Mouse (Mus musculus) midbrain, embryonic 15.5 days (tissue): Measurements from ENCODE around the gene Incenp. TPM values are rescaled to one million over a fixed set of nuclear protein-coding genes. Genes with fewer than 3 reads are reported as not detected.

Source experiments
- ATAC-seq: fragments of 200-750 bp; cut with Nextera tagmentation; replicated peaks from 2 replicates; pipeline ENCODE4 v1.8.0; 2017; ENCODE audit warnings: moderate TSS enrichment
- H3K27ac ChIP-seq: fragments of 300-500 bp; sonication (generic); 2 replicates; pipeline ENCODE4 v1.5.1; 2015; ENCODE audit warnings: mild to moderate bottlenecking, inconsistent platforms
- H3K27me3 ChIP-seq: fragments of 300-500 bp; sonication (generic); replicated peaks from 2 replicates; pipeline ENCODE4 v1.6.1; 2015; ENCODE audit warnings: inconsistent platforms
- H3K36me3 ChIP-seq: fragments of 300-500 bp; sonication (generic); replicated peaks from 2 replicates; pipeline ENCODE4 v1.6.1; 2015; ENCODE audit warnings: inconsistent platforms
- H3K4me1 ChIP-seq: fragments of 300-500 bp; sonication (generic); 2 replicates; pipeline ENCODE4 v1.6.1; 2015; ENCODE audit warnings: inconsistent platforms
- H3K4me2 ChIP-seq: fragments of 300-500 bp; sonication (generic); 2 replicates; pipeline ENCODE4 v1.6.1; 2015; ENCODE audit warnings: inconsistent platforms, mild to moderate bottlenecking, moderate library complexity
- H3K4me3 ChIP-seq: fragments of 300-500 bp; sonication (generic); 2 replicates; pipeline ENCODE4 v1.5.1; 2015; ENCODE audit warnings: mild to moderate bottlenecking, inconsistent platforms
- H3K9ac ChIP-seq: fragments of 300-500 bp; sonication (generic); 2 replicates; pipeline ENCODE4 v1.6.1; 2015; ENCODE audit warnings: mild to moderate bottlenecking, inconsistent platforms
- H3K9me3 ChIP-seq: fragments of 300-500 bp; sonication (generic); 2 replicates; pipeline ENCODE4 v1.6.1; 2016; ENCODE audit warnings: inconsistent platforms
- WGBS: fragments of 180-500 bp; shearing (Covaris S2); methylation state at CpG from one replicate; pipeline ENCODE4 v1.1.7; 2015; ENCODE audit warnings: mixed read lengths; 5-methylcytosine and 5-hydroxymethylcytosine counted together
- polyA plus RNA-seq: library from polyadenylated mRNA; unstranded; fragments of >200 nt; fragmentation: Nextera tagmentation; extraction: Ambion mirVana; gene quantifications from 2 replicates; pipeline ENCODE4 v1.2.1, GENCODE M21; 2015

The Incenp gene
- 29.6 and 30.2 TPM in 2 replicates for polyA plus RNA-seq

- Histone ChIP-seq H3K9me3 (no peaks in the 10 kb centered on the region), H3K4me1 (peaks cover 24% of the 10 kb centered on the region), H3K4me2 (peak within 1 kb of the TSS; percentile 79), H3K36me3 (0 out of 2 replicates have a peak, but pooled peaks cover 4% of the 10 kb centered on the region), H3K27me3 (no peaks in the 10 kb centered on the region), H3K27ac (peak within 1 kb of the TSS; percentile 88), H3K9ac (peak within 1 kb of the TSS; percentile 55), H3K4me3 (peak within 1 kb of the TSS; percentile 69)
- WGBS, result under 1% methylated on average over 58 of the region's 58 CpGs
- ATAC-seq, result peak; percentile 99
These were observed at the start of gene Incenp for GRCm38 (mm10) chr19:9899072-9899779. TSS of gene Incenp (minus strand) at chr19:9899551.

- no peak overlapping the region for H3K27ac ChIP-seq
- H3K27me3 ChIP-seq, result no peaks in the 10 kb centered on the region
- no peaks in the 10 kb centered on the region for H3K4me1 ChIP-seq
- ATAC-seq, result no peak
- H3K36me3 ChIP-seq, result no peaks in the 10 kb centered on the region
- H3K4me3 ChIP-seq, result no peak overlapping the region
- H3K4me2 ChIP-seq, result no peak overlapping the region
- H3K9ac ChIP-seq, result no peak overlapping the region
- no peaks in the 10 kb centered on the region for H3K9me3 ChIP-seq
- WGBS, result 80% methylated on average over 3 of the region's 3 CpGs
These were observed 47.6 kb upstream of the Incenp start for GRCm38 (mm10) chr19:9946986-9947385.

DNA sequence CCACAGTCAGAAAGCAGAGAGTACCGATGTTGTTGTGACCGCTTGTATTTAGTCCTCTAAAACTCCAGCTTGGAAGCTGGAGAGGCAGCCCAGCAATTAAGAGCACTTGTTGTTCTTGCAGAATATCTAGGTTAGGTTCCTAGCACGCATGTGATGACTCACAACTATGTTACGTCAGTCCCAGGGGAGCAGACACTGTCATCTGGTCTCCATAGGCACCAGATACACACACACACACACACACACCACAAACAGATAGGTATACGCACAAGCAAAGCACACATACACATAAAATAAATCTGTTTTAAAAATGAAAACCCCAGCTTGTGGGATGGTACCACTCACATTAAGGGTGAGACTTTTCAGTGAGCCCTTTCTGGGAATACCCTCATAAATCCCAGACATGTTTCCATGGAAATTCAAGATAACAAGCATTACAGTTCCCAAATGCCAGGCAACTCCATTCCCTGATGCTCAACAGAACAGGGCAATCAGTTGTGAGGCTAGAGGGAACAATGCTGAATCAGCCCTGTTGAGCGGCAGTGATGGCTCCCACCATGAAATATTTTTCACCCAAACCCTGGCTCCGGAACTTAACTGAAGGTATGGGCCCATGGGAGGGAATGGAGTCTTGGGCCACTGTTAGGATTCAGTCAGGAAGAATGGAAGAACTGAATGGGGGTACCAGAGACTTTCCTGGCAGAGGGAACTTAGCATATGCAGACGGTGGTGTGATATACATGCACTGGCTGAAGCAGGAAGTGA, 46.6 kb upstream of the Incenp start:
- Histone ChIP-seq H3K9me3 (no peaks in the 10 kb centered on the region), H3K4me1 (no peaks in the 10 kb centered on the region), H3K4me3 (no peak overlapping the region), H3K36me3 (no peaks in the 10 kb centered on the region), H3K27me3 (no peaks in the 10 kb centered on the region), H3K4me2 (no peak overlapping the region), H3K9ac (no peak overlapping the region), H3K27ac (no peak overlapping the region)
- 92% methylated on average over 8 of the region's 8 CpGs for WGBS
- no peak for ATAC-seq

- 66% methylated on average over 10 of the region's 10 CpGs for WGBS
These were observed 43.5 kb upstream of the Incenp start for GRCm38 (mm10) chr19:9942539-9943533.

DNA sequence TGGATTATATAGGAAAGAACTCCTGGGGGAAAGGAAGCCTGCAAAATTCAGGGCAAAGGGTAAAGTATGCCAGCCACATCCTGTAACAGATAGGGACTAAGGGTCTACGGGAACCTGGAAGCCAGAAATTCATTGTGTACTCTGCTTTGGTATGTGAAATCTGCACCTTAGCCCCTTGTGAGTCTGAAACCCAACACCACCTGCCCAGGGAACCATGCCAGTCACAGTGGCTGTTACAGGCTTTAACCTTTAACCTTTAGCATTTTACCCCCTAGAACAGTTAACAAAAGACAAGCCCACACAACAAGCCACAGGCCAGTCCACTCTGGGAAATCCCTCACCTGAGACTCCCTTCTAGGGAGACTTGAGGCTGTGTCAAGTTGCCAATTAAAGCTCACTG, 42.5 kb upstream of the Incenp start:
- Histone ChIP-seq H3K9me3 (no peaks in the 10 kb centered on the region), H3K36me3 (no peaks in the 10 kb centered on the region), H3K27me3 (no peaks in the 10 kb centered on the region), H3K4me3 (no peak overlapping the region), H3K4me1 (no peaks in the 10 kb centered on the region), H3K9ac (no peak overlapping the region), H3K4me2 (no peak overlapping the region), H3K27ac (no peak overlapping the region)
- WGBS, result 57% methylated on average over 1 of the region's 1 CpGs
- ATAC-seq, result no peak

More at GRCm38 (mm10) chr19:9942539-9943533, 43.5 kb upstream of the Incenp start:
- H3K4me1 ChIP-seq, result no peaks in the 10 kb centered on the region
- H3K27ac ChIP-seq, result no peak overlapping the region
- H3K36me3 ChIP-seq, result no peaks in the 10 kb centered on the region
- no peak overlapping the region for H3K4me2 ChIP-seq
- H3K4me3 ChIP-seq, result no peak overlapping the region
- no peaks in the 10 kb centered on the region for H3K9me3 ChIP-seq
- ATAC-seq, result no peak
- no peaks in the 10 kb centered on the region for H3K27me3 ChIP-seq
- H3K9ac ChIP-seq, result no peak overlapping the region

GRCm38 (mm10) chr19:9940903-9941302, 41.6 kb upstream of the Incenp start:
- Histone ChIP-seq H3K9me3 (no peaks in the 10 kb centered on the region), H3K27me3 (no peaks in the 10 kb centered on the region), H3K4me1 (no peaks in the 10 kb centered on the region), H3K4me2 (no peak overlapping the region), H3K9ac (no peak overlapping the region), H3K4me3 (no peak overlapping the region), H3K36me3 (no peaks in the 10 kb centered on the region), H3K27ac (no peak overlapping the region)
- no peak for ATAC-seq
- WGBS, result 8% methylated on average over 4 of the region's 4 CpGs

DNA sequence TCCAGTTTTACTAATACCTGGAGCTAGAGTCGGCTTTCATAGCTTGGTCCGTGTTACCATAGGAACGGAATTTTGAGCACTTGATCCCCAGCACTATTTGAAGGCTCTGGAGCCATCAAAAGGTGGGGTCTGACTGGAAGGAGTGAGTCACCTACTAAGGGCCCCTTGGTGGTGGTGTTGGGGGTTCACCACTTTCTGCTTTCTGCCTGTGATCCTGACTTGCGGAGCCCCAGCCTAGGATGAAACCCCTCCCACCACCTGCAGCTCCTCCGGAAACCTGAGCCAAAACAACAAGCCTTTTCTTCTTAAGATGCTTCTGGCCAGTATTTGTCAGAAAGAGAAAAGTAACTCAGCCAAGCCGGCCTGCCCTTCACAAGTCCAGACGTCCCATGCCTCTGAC, 40.5 kb upstream of the Incenp start:
- Histone ChIP-seq H3K36me3 (no peaks in the 10 kb centered on the region), H3K4me2 (no peak overlapping the region), H3K4me3 (no peak overlapping the region), H3K9ac (no peak overlapping the region), H3K27me3 (no peaks in the 10 kb centered on the region), H3K9me3 (no peaks in the 10 kb centered on the region), H3K27ac (no peak overlapping the region), H3K4me1 (no peaks in the 10 kb centered on the region)
- no peak for ATAC-seq
- 59% methylated on average over 7 of the region's 7 CpGs for WGBS

GRCm38 (mm10) chr19:9938824-9939303, 39.5 kb upstream of the Incenp start:
- no peak overlapping the region for H3K9ac ChIP-seq
- H3K4me2 ChIP-seq, result no peak overlapping the region
- H3K4me3 ChIP-seq, result no peak overlapping the region
- H3K4me1 ChIP-seq, result no peaks in the 10 kb centered on the region
- no peak for ATAC-seq
- H3K27me3 ChIP-seq, result no peaks in the 10 kb centered on the region
- no peaks in the 10 kb centered on the region for H3K36me3 ChIP-seq
- H3K9me3 ChIP-seq, result no peaks in the 10 kb centered on the region
- no peak overlapping the region for H3K27ac ChIP-seq
- WGBS, result 76% methylated on average over 13 of the region's 13 CpGs

DNA sequence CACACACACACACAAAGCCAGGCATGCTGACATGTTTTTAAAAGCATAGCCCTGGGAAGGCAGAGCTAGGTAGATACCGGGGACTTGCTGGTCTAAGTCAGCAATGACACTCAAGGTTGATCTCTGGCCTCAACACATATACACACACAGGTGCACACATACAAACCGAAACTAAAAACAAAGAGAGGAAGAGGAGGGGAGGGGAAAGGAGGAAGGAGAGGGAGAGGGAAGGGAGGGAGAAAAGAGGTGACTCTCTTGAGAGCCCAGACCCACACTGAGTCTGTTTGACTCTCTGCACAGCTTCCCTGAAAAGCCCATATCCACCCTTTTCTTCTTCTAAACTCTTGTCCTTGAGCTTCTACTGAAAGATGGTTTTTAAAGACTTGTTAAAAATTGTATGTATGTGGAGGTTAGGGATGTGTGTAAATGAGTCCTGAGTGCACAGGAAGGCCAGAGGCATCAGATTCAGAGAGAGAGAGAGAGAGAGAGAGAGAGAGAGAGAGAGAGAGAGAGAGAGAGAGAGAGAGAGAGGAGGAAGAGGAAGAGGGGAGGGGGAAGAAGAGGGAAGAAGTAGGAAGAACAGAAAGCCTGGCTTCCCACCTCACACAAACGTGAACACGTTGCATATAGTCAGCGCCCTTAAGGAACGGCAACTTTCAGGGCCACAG, 38.9 kb upstream of the Incenp start:
- Histone ChIP-seq H3K4me2 (no peak overlapping the region), H3K4me1 (no peaks in the 10 kb centered on the region), H3K4me3 (no peak overlapping the region), H3K9me3 (no peaks in the 10 kb centered on the region), H3K9ac (no peak overlapping the region), H3K27ac (no peak overlapping the region), H3K27me3 (no peaks in the 10 kb centered on the region), H3K36me3 (no peaks in the 10 kb centered on the region)
- 82% methylated on average over 6 of the region's 6 CpGs for WGBS
- ATAC-seq, result no peak

GRCm38 (mm10) chr19:9937428-9937827, 38.1 kb upstream of the Incenp start:
- Histone ChIP-seq H3K4me1 (no peaks in the 10 kb centered on the region), H3K36me3 (no peaks in the 10 kb centered on the region), H3K4me2 (no peak overlapping the region), H3K27ac (no peak overlapping the region), H3K9ac (no peak overlapping the region), H3K9me3 (no peaks in the 10 kb centered on the region), H3K4me3 (no peak overlapping the region), H3K27me3 (no peaks in the 10 kb centered on the region)
- 63% methylated on average over 5 of the region's 5 CpGs for WGBS
- no peak for ATAC-seq

DNA sequence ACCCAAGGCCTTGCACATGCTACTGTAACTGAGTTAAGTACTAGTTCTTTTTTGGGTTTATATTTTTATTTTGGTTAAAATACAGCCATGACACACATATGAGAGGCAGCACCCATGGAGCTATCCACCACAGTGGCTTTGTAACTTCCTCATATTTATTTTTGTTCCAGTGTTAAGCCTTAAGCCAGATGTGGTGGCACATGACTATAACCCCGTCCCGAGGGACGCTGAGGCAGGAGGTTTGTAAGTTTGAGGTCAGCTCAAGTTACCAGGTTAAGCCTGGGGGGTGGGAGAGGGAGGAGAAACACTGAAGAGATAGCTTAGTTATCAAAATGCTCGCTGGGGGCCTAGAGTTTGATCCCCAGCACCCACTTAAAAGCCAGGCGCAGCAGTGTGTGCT, 37.2 kb upstream of the Incenp start:
- H3K27me3 ChIP-seq, result no peaks in the 10 kb centered on the region
- no peak overlapping the region for H3K4me2 ChIP-seq
- WGBS, result 80% methylated on average over 5 of the region's 5 CpGs
- no peaks in the 10 kb centered on the region for H3K4me1 ChIP-seq
- H3K9ac ChIP-seq, result no peak overlapping the region
- no peaks in the 10 kb centered on the region for H3K36me3 ChIP-seq
- H3K27ac ChIP-seq, result no peak overlapping the region
- no peaks in the 10 kb centered on the region for H3K9me3 ChIP-seq
- no peak overlapping the region for H3K4me3 ChIP-seq
- ATAC-seq, result no peak
